11 mouse cellular contexts compared by ENCODE assay signal in genomic region chr14:104568549-104568948, GRCm38 (mm10).
"Had no signal": no experiment of that assay in that cellular context is flagged by ENCODE, and none has a peak within 500 bp of the region (broad histone marks: within the 10 kb centered on the region; RNA-seq: fewer than 3 reads in every experiment).

No protein-coding gene starts in this region.

- H3K4me3 ChIP-seq: layer of hippocampus, adult 2 months; limb, embryonic 12.5 days; neural tube, embryonic 15.5 days had no signal

- H3K4me1 ChIP-seq: limb, embryonic 12.5 days had no signal

- H3K27me3 ChIP-seq: limb, embryonic 12.5 days; neural tube, embryonic 15.5 days had no signal

- H3K9ac ChIP-seq: limb, embryonic 12.5 days; liver, embryonic 14.5 days; neural tube, embryonic 15.5 days had no signal

- DNase-seq: kidney, adult 18-20 months; kidney, postnatal 10 days; kidney, postnatal 4 days; liver; lung, adult 18-20 months; thymus, postnatal 14 days had no signal

- H3K36me3 ChIP-seq: limb, embryonic 12.5 days; neural tube, embryonic 15.5 days had no signal

- H3K9me3 ChIP-seq: limb, embryonic 12.5 days; neural tube, embryonic 15.5 days had no signal

- H3K4me2 ChIP-seq: limb, embryonic 12.5 days; neural tube, embryonic 15.5 days had no signal

- H3K27ac ChIP-seq: layer of hippocampus, adult 2 months; limb, embryonic 12.5 days; liver, embryonic 14.5 days; neural tube, embryonic 15.5 days; stomach, postnatal 0 days had no signal
